Mouse (Mus musculus) liver, embryonic 14.5 days (tissue): ENCODE measurements at regions not wholly inside any gene's neighbourhood (a gene's known extent, or its start where the extent isn't known, plus 50 kb on each side); places are given as distances from the start of the nearest gene placed in this dataset.
A peak's percentile ranks its signal among the peaks of the same experiment; 100 is the strongest.

ENCODE experiments used
- ATAC-seq: fragments of 200-750 bp; cut with Nextera tagmentation; 2 replicates; pipeline ENCODE4 v1.8.0; 2017; ENCODE audit warnings: moderate number of reproducible peaks, mild to moderate bottlenecking, moderate library complexity; ENCODE audit not compliant: insufficient read depth
- DNase-seq, 3 experiments: peaks; one replicate each; pipeline ENCODE4 v3.0.0-alpha.2; 2012 to 2013; ENCODE audit warnings: low read depth in 3 of 3, low spot score in 3 of 3
- H3K27ac ChIP-seq: fragments of 300-500 bp; sonication (generic); 2 replicates; pipeline ENCODE4 v1.5.1; 2014; ENCODE audit warnings: moderate library complexity, mild to moderate bottlenecking, control low read depth, inconsistent platforms
- H3K27me3 ChIP-seq: fragments of 300-500 bp; sonication (generic); 2 replicates; pipeline ENCODE4 v1.6.1; 2014; ENCODE audit warnings: mild to moderate bottlenecking, low read length, moderate library complexity; ENCODE audit not compliant: control insufficient read depth, insufficient read depth
- H3K36me3 ChIP-seq: fragments of 300-500 bp; sonication (generic); replicated peaks from 2 replicates; pipeline ENCODE4 v1.6.1; 2014; ENCODE audit warnings: low read depth; ENCODE audit not compliant: control insufficient read depth, insufficient read depth
- H3K4me1 ChIP-seq, 2 experiments: fragments of 200-500 bp in 1 of 2; fragments of 300-500 bp in 1 of 2; sonication (generic) in 1 of 2; replicated peaks; 2 replicates each; pipeline ENCODE4 v1.6.1; 2012 to 2014; ENCODE audit warnings: antibody characterized with exemption in 1 of 2, inconsistent platforms in 1 of 2, low read length in 1 of 2; ENCODE audit not compliant: control insufficient read depth in 2 of 2, insufficient read depth in 2 of 2
- H3K4me2 ChIP-seq: fragments of 300-500 bp; sonication (generic); 2 replicates; pipeline ENCODE4 v1.6.1; 2014; ENCODE audit warnings: low read depth, mild to moderate bottlenecking, control low read depth, moderate library complexity
- H3K4me3 ChIP-seq, 2 experiments: fragments of 200-500 bp in 1 of 2; fragments of 300-500 bp in 1 of 2; sonication (generic) in 1 of 2; 2 replicates each; pipeline ENCODE4 v1.5.1; 2012 to 2014; ENCODE audit warnings: low read depth in 2 of 2, low read length in 2 of 2, mild to moderate bottlenecking in 2 of 2, control low read depth in 1 of 2, inconsistent platforms in 1 of 2, moderate library complexity in 1 of 2; ENCODE audit not compliant: insufficient read depth in 1 of 2
- H3K9ac ChIP-seq: fragments of 300-500 bp; sonication (generic); replicated peaks from 2 replicates; pipeline ENCODE4 v1.6.1; 2014; ENCODE audit warnings: mild to moderate bottlenecking, control low read depth, moderate library complexity
- H3K9me3 ChIP-seq: fragments of 300-500 bp; sonication (generic); 2 replicates; pipeline ENCODE4 v1.6.1; 2016; ENCODE audit warnings: low read length, mixed read lengths; ENCODE audit not compliant: control insufficient read depth
- CTCF ChIP-seq: IDR thresholded peaks from 2 replicates; pipeline ENCODE4 v1.5.1; 2016; ENCODE audit warnings: antibody characterized with exemption, low read depth, control low read depth
- EP300 ChIP-seq: IDR thresholded peaks from 2 replicates; pipeline ENCODE4 v1.6.1; 2016; ENCODE audit warnings: antibody characterized with exemption, low read depth
- WGBS: fragments of 180-500 bp; shearing (Covaris S2); extraction: QIAGEN DNeasy Blood & Tissue Kit; methylation state at CpG from one replicate; pipeline ENCODE4 v1.1.7; 2014; ENCODE audit not compliant: insufficient replicate concordance; 5-methylcytosine and 5-hydroxymethylcytosine counted together

GRCm38 (mm10) chr4:105304166-105304565 is 147.0 kb downstream of the Plpp3 start:
- H3K27me3 ChIP-seq: no peaks in the 10 kb centered on the region
- no peak overlapping the region for H3K4me3 ChIP-seq
- TF ChIP-seq CTCF (no peak), EP300 (no peak)
- 28% methylated on average over 2 of the region's 2 CpGs for WGBS
- no peaks in the 10 kb centered on the region; a peak in 1 of 4 replicates for H3K4me1 ChIP-seq
- H3K9ac ChIP-seq: no peak overlapping the region
- ATAC-seq (no peak), DNase-seq (no peak)
- H3K36me3 ChIP-seq: no peaks in the 10 kb centered on the region
- H3K27ac ChIP-seq: no peak overlapping the region
- no peaks in the 10 kb centered on the region for H3K9me3 ChIP-seq
- no peak overlapping the region for H3K4me2 ChIP-seq

DNA sequence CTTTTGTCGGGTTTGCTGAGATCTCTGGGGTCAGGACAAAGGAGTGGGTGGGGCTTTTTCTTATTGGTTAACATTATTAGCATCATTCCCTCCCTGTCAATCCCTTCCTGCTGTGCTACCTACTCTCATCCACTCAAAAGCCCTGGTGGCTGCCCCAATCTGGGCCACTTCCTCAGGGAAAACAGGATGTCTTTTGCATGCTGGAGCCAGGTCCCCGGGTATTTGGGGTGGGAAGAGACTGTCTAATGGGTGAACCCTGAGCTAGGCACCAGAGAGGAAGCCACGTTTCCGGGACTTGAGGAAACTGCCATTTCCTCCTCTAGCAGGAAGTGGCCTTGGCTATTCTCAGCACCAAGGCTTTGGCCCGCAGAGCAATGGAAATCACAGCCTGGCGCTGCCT is 148.8 kb downstream of the Plpp3 start:
- Histone ChIP-seq H3K9ac (no peak overlapping the region), H3K27me3 (no peaks in the 10 kb centered on the region), H3K4me2 (no peak overlapping the region), H3K36me3 (no peaks in the 10 kb centered on the region), H3K4me3 (no peak overlapping the region), H3K27ac (no peak overlapping the region), H3K9me3 (no peaks in the 10 kb centered on the region), H3K4me1 (no peaks in the 10 kb centered on the region; a peak in 1 of 4 replicates)
- TF ChIP-seq CTCF (no peak), EP300 (no peak)
- no peak for ATAC-seq
- no peak for DNase-seq
- 12% methylated on average over 6 of the region's 6 CpGs for WGBS

DNA sequence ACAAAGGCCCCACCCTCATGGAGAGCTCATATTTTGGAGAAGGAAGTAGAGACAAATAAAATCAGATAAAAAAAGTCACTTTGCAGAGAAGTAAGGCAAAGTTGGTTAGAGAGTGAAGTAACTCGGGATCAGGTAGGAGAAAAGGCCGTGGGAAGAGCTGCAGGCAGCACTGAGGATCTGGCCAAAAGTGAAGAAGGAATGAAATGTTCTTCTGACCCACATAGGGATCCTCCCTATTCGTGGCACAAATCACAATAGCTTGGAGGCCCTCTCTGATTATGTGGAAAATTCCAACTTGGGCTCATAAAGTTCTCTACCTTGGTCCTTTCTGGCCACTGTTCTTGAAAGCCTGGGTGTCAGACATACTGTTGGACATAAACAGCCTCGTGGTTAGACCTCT is 150.2 kb downstream of the Plpp3 start:
- H3K4me1 ChIP-seq: no peaks in the 10 kb centered on the region; a peak in 1 of 4 replicates
- TF ChIP-seq CTCF (no peak), EP300 (no peak)
- no peak for DNase-seq
- 45% methylated on average over 4 of the region's 4 CpGs for WGBS
- no peaks in the 10 kb centered on the region for H3K36me3 ChIP-seq
- H3K9me3 ChIP-seq: no peaks in the 10 kb centered on the region
- no peak overlapping the region for H3K27ac ChIP-seq
- no peaks in the 10 kb centered on the region for H3K27me3 ChIP-seq
- H3K4me2 ChIP-seq: no peak overlapping the region
- H3K9ac ChIP-seq: no peak overlapping the region
- ATAC-seq: no peak
- H3K4me3 ChIP-seq: no peak overlapping the region

DNA sequence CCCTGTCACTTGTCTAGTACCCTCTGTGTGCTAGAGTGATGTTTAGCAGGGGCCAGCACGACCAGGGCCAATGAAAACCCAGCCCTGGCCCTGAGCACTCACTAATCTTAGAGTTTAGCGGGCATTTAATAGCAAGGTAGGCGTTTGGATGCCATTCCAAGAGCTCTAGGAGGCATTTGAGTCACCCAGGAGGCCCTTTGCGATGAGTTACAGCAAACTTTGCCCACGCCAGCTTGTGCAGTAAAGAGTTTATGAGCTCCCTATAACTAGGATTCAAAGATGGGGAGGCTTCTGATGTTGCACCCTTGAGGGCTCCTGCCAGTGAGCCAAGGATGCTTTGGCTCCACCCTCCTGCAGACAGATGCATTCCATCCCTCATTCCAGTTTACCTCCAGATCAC is 150.8 kb downstream of the Plpp3 start:
- H3K4me1 ChIP-seq: no peaks in the 10 kb centered on the region; a peak in 1 of 4 replicates
- H3K27me3 ChIP-seq: no peaks in the 10 kb centered on the region
- H3K27ac ChIP-seq: no peak overlapping the region

GRCm38 (mm10) chr4:105308971-105309488 is 151.9 kb downstream of the Plpp3 start:
- no peak overlapping the region for H3K4me2 ChIP-seq
- WGBS: 42% methylated on average over 5 of the region's 5 CpGs
- peak; percentile 7; the same call in 1 of the 2 replicates for TF ChIP-seq EP300
- no peak for TF ChIP-seq CTCF
- H3K27me3 ChIP-seq: no peaks in the 10 kb centered on the region
- ATAC-seq: peak; percentile 39; the same call in 1 of the 2 replicates
- no peak for DNase-seq
- H3K36me3 ChIP-seq: no peaks in the 10 kb centered on the region
- H3K27ac ChIP-seq: no peak overlapping the region
- H3K4me3 ChIP-seq: no peak overlapping the region
- no peaks in the 10 kb centered on the region; a peak in 1 of 4 replicates for H3K4me1 ChIP-seq
- H3K9me3 ChIP-seq: no peaks in the 10 kb centered on the region
- no peak overlapping the region for H3K9ac ChIP-seq

More for the DNA sequence above, 150.8 kb downstream of the Plpp3 start:
- Histone ChIP-seq H3K36me3 (no peaks in the 10 kb centered on the region), H3K9ac (no peak overlapping the region), H3K4me3 (no peak overlapping the region), H3K4me2 (no peak overlapping the region), H3K9me3 (no peaks in the 10 kb centered on the region)
- ATAC-seq (no peak), DNase-seq (no peak)
- TF ChIP-seq CTCF (no peak), EP300 (no peak)
- WGBS: 60% methylated on average over 5 of the region's 5 CpGs
